Mouse (Mus musculus): ENCODE measurements at regions not wholly inside any gene's neighbourhood (a gene's known extent, or its start where the extent isn't known, plus 50 kb on each side); places are given as distances from the start of the nearest gene placed in this dataset.

- TF ChIP-seq CTCF (IDR thresholded peaks at IDR 0.05; ENCODE audit: control insufficient read depth, insufficient read depth, insufficient replicate concordance, low read depth, low read length): no peak
- TF ChIP-seq POLR2A (IDR thresholded peaks at IDR 0.05; ENCODE audit: control insufficient read depth, low read depth, low read length): no peak
Observed at GRCm38 (mm10) chr11:114485429-114485828, 182.9 kb upstream of the Rpl38 start.
